Mouse (Mus musculus) stomach, postnatal 0 days (tissue): ENCODE measurements around the gene Fry. TPM values are rescaled to one million over a fixed set of nuclear protein-coding genes. Genes with fewer than 3 reads are reported as not detected.
A peak's percentile ranks its signal among the peaks of the same experiment; 100 is the strongest.

Experiments
- ATAC-seq: fragments of 200-750 bp; cut with Nextera tagmentation; 2 replicates; pipeline ENCODE4 v1.8.0; 2017; ENCODE audit not compliant: low FRiP score, low TSS enrichment
- DNase-seq: peaks from one replicate; pipeline ENCODE4 v3.0.0-alpha.2; 2016; ENCODE audit warnings: low spot score
- H3K27ac ChIP-seq: fragments of 300-500 bp; sonication (generic); replicated peaks from 2 replicates; pipeline ENCODE4 v1.5.1; 2014; ENCODE audit warnings: mild to moderate bottlenecking, control low read depth
- H3K27me3 ChIP-seq: fragments of 300-500 bp; sonication (generic); 2 replicates; pipeline ENCODE4 v1.6.1; 2014; ENCODE audit warnings: low read length; ENCODE audit not compliant: control insufficient read depth, insufficient read depth
- H3K36me3 ChIP-seq: fragments of 300-500 bp; sonication (generic); 2 replicates; pipeline ENCODE4 v1.6.1; 2014; ENCODE audit warnings: low read length, mixed read lengths; ENCODE audit not compliant: control insufficient read depth, insufficient read depth
- H3K4me1 ChIP-seq: fragments of 300-500 bp; sonication (generic); replicated peaks from 2 replicates; pipeline ENCODE4 v1.6.1; 2014; ENCODE audit warnings: antibody characterized with exemption; ENCODE audit not compliant: control insufficient read depth, insufficient read depth
- H3K4me2 ChIP-seq: fragments of 300-500 bp; sonication (generic); replicated peaks from 2 replicates; pipeline ENCODE4 v1.6.1; 2014; ENCODE audit warnings: low read depth, mild to moderate bottlenecking, control low read depth, moderate library complexity
- H3K4me3 ChIP-seq: fragments of 300-500 bp; sonication (generic); 2 replicates; pipeline ENCODE4 v1.5.1; 2014; ENCODE audit warnings: low read depth, low read length, control low read depth
- H3K9ac ChIP-seq: fragments of 300-500 bp; sonication (generic); 2 replicates; pipeline ENCODE4 v1.6.1; 2014; ENCODE audit warnings: mild to moderate bottlenecking, low read length, control low read depth, mixed read lengths
- H3K9me3 ChIP-seq: fragments of 300-500 bp; sonication (generic); 2 replicates; pipeline ENCODE4 v1.6.1; 2016; ENCODE audit warnings: low read length; ENCODE audit not compliant: control insufficient read depth
- CTCF ChIP-seq: IDR thresholded peaks from 2 replicates; pipeline ENCODE4 v1.5.1; 2016; ENCODE audit warnings: antibody characterized with exemption, low read depth, mild to moderate bottlenecking, moderate library complexity
- EP300 ChIP-seq: optimal IDR thresholded peaks from 2 replicates; pipeline ENCODE3; 2016; ENCODE audit warnings: antibody characterized with exemption
- WGBS: fragments of 180-500 bp; shearing (Covaris S2); extraction: QIAGEN DNeasy Blood & Tissue Kit; methylation state at CpG from one replicate; pipeline ENCODE4 v1.1.7; 2014; 5-methylcytosine and 5-hydroxymethylcytosine counted together
- polyA plus RNA-seq: library from polyadenylated mRNA; unstranded; fragments of >200 nt; fragmentation: Nextera tagmentation; extraction: Ambion mirVana; gene quantifications from 2 replicates; pipeline ENCODE4 v1.2.1, GENCODE M21; 2015

Fry gene
- polyA plus RNA-seq, 1 experiment from 2014 or later = 6.5 TPM

DNA sequence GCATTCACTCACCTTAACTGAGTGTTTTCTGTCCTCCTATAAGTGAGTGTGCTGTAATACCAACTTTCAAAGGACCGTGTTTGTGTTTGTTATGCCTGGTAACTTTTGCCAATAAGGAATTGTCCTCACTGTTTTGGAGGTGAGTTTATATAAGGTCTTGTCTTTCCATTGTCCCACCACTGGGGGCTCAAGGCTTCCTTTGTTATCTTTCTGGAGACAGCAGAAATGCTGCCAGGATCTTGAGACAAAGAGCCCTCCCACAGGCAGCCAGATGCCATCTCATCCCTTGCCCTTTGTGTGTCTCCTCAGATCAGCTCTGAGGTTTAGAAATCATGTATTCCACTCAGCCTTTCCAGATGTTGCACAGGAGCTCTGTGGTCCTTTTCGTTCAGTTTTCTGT lies 194.8 kb downstream of the Fry start:
- Histone ChIP-seq H3K4me2 (no peak overlapping the region), H3K27me3 (no peaks in the 10 kb centered on the region), H3K9ac (no peak overlapping the region), H3K36me3 (no peaks in the 10 kb centered on the region), H3K4me3 (no peak overlapping the region), H3K4me1 (no peaks in the 10 kb centered on the region), H3K27ac (no peak overlapping the region), H3K9me3 (no peaks in the 10 kb centered on the region)
- WGBS = 62% methylated on average over 2 of the region's 2 CpGs
- ATAC-seq = no peak
- DNase-seq = no peak
- TF ChIP-seq EP300 (no peak), CTCF (peak; percentile 4; the same call in 1 of the 2 replicates)

DNA sequence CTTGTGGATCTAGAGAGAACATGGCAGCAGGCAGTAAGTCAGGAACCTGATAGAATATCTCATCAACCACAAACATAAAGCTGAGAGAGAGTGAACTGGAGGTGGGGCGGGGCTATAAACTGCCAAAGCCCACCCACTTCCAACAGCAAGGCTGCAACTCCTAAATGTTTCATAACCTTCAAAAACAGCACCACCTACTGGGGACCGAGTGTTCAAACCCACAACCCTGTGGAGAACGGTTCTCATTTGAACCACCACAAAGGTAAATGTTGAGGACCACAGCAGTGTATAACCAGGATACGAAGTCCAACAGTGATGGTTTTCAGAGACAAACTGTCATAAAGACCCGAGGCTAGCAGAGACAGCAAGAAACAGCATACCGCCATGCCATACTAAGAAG lies 196.1 kb downstream of the Fry start:
- peak; percentile 13; the same call in 1 of the 2 replicates for TF ChIP-seq CTCF
- no peak for TF ChIP-seq EP300
- no peak overlapping the region for H3K4me2 ChIP-seq
- DNase-seq (no peak), ATAC-seq (no peak)
- H3K9ac ChIP-seq = no peak overlapping the region
- WGBS = 97% methylated on average over 6 of the region's 6 CpGs
- no peak overlapping the region for H3K27ac ChIP-seq
- no peaks in the 10 kb centered on the region for H3K36me3 ChIP-seq
- H3K9me3 ChIP-seq = no peaks in the 10 kb centered on the region
- H3K27me3 ChIP-seq = no peaks in the 10 kb centered on the region
- H3K4me1 ChIP-seq = no peaks in the 10 kb centered on the region
- H3K4me3 ChIP-seq = no peak overlapping the region

DNA sequence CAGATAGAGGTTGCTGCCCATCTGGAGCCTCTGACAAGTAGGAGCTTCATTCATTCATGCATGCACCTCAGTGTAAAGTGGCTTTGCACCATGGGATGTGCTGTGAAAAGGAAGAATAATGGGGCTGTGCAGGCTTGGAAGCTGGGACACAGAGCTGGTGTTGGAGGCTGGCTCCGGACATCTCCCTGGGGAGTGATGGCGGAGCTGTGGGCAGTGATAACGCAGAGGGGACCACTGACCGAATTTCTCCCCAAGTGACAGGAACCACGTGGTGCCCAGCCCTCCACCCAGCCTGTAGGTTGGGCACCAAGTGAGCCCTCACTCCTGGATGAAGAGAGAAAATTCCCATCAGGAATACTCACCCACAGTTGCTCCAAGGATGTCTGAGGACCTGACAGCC lies 207.0 kb downstream of the Fry start:
- no peak overlapping the region for H3K27ac ChIP-seq
- TF ChIP-seq EP300 (no peak), CTCF (no peak)
- no peak for DNase-seq
- H3K4me1 ChIP-seq = no peaks in the 10 kb centered on the region
- 58% methylated on average over 5 of the region's 5 CpGs for WGBS
- no peak for ATAC-seq
- no peaks in the 10 kb centered on the region for H3K9me3 ChIP-seq
- no peak overlapping the region for H3K4me2 ChIP-seq
- H3K36me3 ChIP-seq = no peaks in the 10 kb centered on the region
- H3K27me3 ChIP-seq = no peaks in the 10 kb centered on the region
- no peak overlapping the region for H3K9ac ChIP-seq
- no peak overlapping the region for H3K4me3 ChIP-seq

- no peaks in the 10 kb centered on the region for H3K36me3 ChIP-seq
- TF ChIP-seq CTCF = no peak
- no peak for TF ChIP-seq EP300
- DNase-seq (no peak), ATAC-seq (no peak)
- no peaks in the 10 kb centered on the region for H3K27me3 ChIP-seq
- no peak overlapping the region for H3K27ac ChIP-seq
- WGBS = 82% methylated on average over 6 of the region's 6 CpGs
- H3K9ac ChIP-seq = no peak overlapping the region
- no peaks in the 10 kb centered on the region for H3K9me3 ChIP-seq
- H3K4me1 ChIP-seq = no peaks in the 10 kb centered on the region
- no peak overlapping the region for H3K4me3 ChIP-seq
- no peak overlapping the region for H3K4me2 ChIP-seq
Measured at GRCm38 (mm10) chr5:150328686-150329085, 210.2 kb downstream of the Fry start.

DNA sequence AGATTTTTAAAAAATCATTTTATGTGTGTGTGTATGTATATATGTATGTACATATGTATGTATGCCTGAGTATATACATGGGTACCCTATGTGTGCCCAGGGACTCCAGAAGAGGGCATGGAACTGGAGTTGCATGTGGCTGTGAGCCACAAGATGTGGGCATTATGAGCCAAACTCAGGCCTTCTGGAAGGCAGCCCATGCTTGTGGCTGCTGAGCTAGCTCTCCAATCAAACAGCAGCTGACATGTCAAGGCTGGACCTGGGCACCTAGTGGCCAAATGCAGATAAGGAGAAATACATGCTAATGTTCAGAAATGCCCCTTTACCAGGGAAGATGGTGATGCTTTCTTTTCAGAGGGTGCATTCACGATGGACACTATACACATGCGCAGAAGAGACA lies 213.4 kb downstream of the Fry start:
- no peak overlapping the region for H3K27ac ChIP-seq
- DNase-seq = peak; percentile 22
- no peak overlapping the region for H3K9ac ChIP-seq
- H3K4me3 ChIP-seq = no peak overlapping the region
- H3K27me3 ChIP-seq = no peaks in the 10 kb centered on the region
- H3K9me3 ChIP-seq = no peaks in the 10 kb centered on the region
- 57% methylated on average over 2 of the region's 2 CpGs for WGBS
- no peak overlapping the region for H3K4me2 ChIP-seq
- no peak for ATAC-seq
- no peak for TF ChIP-seq EP300
- TF ChIP-seq CTCF = peak; percentile 34
- H3K36me3 ChIP-seq = no peaks in the 10 kb centered on the region
- H3K4me1 ChIP-seq = no peaks in the 10 kb centered on the region

GRCm38 (mm10) chr5:150332810-150333209 lies 214.4 kb downstream of the Fry start:
- H3K9me3 ChIP-seq = no peaks in the 10 kb centered on the region
- DNase-seq = peak; percentile 21
- TF ChIP-seq EP300 (no peak), CTCF (no peak)
- no peak overlapping the region for H3K4me3 ChIP-seq
- no peaks in the 10 kb centered on the region for H3K36me3 ChIP-seq
- H3K4me1 ChIP-seq = no peaks in the 10 kb centered on the region
- no peak overlapping the region for H3K9ac ChIP-seq
- no peaks in the 10 kb centered on the region for H3K27me3 ChIP-seq
- ATAC-seq = 0 out of 2 replicates have a peak, but pooled peaks have one; percentile 1
- H3K27ac ChIP-seq = peak overlapping the region; percentile 65
- WGBS = 50% methylated on average over 5 of the region's 5 CpGs
- H3K4me2 ChIP-seq = 0 out of 2 replicates have a peak overlapping the region, but pooled peaks have one; percentile 14
